Mouse (Mus musculus) neutrophil, adult 5-6 weeks (primary cell): ENCODE measurements around the gene Traf3. TPM values are rescaled to one million over a fixed set of nuclear protein-coding genes. Genes with fewer than 3 reads are reported as not detected.
A peak's percentile ranks its signal among the peaks of the same experiment; 100 is the strongest.

ENCODE experiments used
- ATAC-seq: fragments of 151-379, 151-347 bp; 2 replicates; pipeline ENCODE4 v1.8.0; 2017; ENCODE audit warnings: mild to moderate bottlenecking, moderate TSS enrichment; ENCODE audit not compliant: insufficient number of reproducible peaks, poor library complexity, low FRiP score, severe bottlenecking; ENCODE audit errors: extremely low read depth
- total RNA-seq: library from RNA; stranded (forward); fragments of 200-1000 nt; gene quantifications from 2 replicates; pipeline ENCODE4 v1.2.3, GENCODE M21; 2017

Traf3 gene
- total RNA-seq, 1 experiment from 2014 or later, result 58.0 TPM

GRCm38 (mm10) chr12:111152579-111152978 lies 13.6 kb upstream of the Traf3 start:
- no peak for ATAC-seq

- no peak for ATAC-seq
These were observed 13.0 kb upstream of the Traf3 start for GRCm38 (mm10) chr12:111152981-111153710.

- ATAC-seq, result no peak
These were observed 12.2 kb upstream of the Traf3 start for GRCm38 (mm10) chr12:111153946-111154345.

- ATAC-seq, result no peak
These were observed 11.5 kb upstream of the Traf3 start for GRCm38 (mm10) chr12:111154641-111155040.

- no peak for ATAC-seq
These were observed 10.4 kb upstream of the Traf3 start for GRCm38 (mm10) chr12:111155756-111156155.

GRCm38 (mm10) chr12:111159659-111160428 lies 6.3 kb upstream of the Traf3 start:
- ATAC-seq, result peak; percentile 81

GRCm38 (mm10) chr12:111160871-111161270 lies 5.3 kb upstream of the Traf3 start:
- no peak for ATAC-seq

- ATAC-seq, result no peak
These were observed 4.2 kb upstream of the Traf3 start for GRCm38 (mm10) chr12:111161943-111162311.

- ATAC-seq, result no peak
These were observed 3.7 kb upstream of the Traf3 start for GRCm38 (mm10) chr12:111162312-111163061.

GRCm38 (mm10) chr12:111164310-111164751 lies 1.8 kb upstream of the Traf3 start:
- ATAC-seq, result peak; percentile 66

- peak; percentile 53 for ATAC-seq
These were observed 891 bp upstream of the Traf3 start for GRCm38 (mm10) chr12:111165146-111165812.

- ATAC-seq, result no peak
These were observed 615 bp downstream of the Traf3 start for GRCm38 (mm10) chr12:111166681-111167289.

GRCm38 (mm10) chr12:111168891-111169290 lies 2.7 kb downstream of the Traf3 start:
- no peak for ATAC-seq

- 0 out of 2 replicates have a peak, but pooled peaks have one; percentile 9 for ATAC-seq
These were observed 12.6 kb downstream of the Traf3 start for GRCm38 (mm10) chr12:111178772-111179171.

GRCm38 (mm10) chr12:111181848-111182247 lies 15.7 kb downstream of the Traf3 start:
- ATAC-seq, result 0 out of 2 replicates have a peak, but pooled peaks have one; percentile 25

GRCm38 (mm10) chr12:111182378-111182777 lies 16.2 kb downstream of the Traf3 start:
- ATAC-seq, result no peak

- no peak for ATAC-seq
These were observed 18.3 kb downstream of the Traf3 start, which contains the start of gene 4930595D18Rik for GRCm38 (mm10) chr12:111184476-111184875. Gene 4930595D18Rik, minus strand, starts transcription at chr12:111184491.

- no peak for ATAC-seq
These were observed 20.8 kb downstream of the Traf3 start for GRCm38 (mm10) chr12:111186986-111187385.
